Mouse (Mus musculus): Measurements from ENCODE around the gene Adam19.

DNA sequence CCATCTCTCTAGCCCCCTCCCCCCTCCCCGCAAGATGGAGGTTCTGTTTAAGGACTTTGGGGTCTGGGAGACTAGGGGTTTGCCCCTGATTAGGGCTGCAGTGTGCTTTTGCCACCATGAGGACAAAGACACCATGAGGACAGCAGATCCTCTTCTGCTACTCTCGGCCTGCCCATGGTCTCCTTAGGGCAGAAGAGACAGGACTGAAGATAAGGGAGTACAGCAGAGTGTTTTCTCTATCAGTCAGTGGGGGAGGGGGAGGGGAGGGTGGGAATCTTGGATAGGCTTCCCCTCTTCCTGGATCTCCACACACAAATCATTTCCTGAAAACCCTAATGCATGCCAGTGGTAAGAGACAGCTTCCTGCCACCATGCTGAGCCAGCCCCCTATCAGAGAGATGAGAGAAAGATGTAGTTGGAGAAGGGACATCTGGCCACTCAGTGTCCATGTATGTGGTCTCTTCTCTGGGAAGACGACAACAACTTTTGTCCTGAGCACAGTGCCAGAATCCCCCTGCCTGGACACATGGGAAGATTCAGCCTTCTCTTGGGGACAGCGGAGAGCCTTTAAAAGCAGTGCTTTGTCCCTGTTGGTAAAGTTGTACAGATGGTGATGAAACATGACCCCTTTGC lies 33.4 kb downstream of the Adam19 start:
- TF ChIP-seq CTCF (IDR thresholded peaks at IDR 0.05; ENCODE audit: borderline replicate concordance, control insufficient read depth, extremely low read depth, insufficient read depth, low read length, poor library complexity), result no peak
- TF ChIP-seq POLR2A (IDR thresholded peaks at IDR 0.05; ENCODE audit: control insufficient read depth, extremely low read depth, insufficient read depth, low read length, poor library complexity), result no peak
